Mouse (Mus musculus) B cell, adult (primary cell): ENCODE results near the gene Klf2. TPM values are rescaled to one million over a fixed set of nuclear protein-coding genes. Genes with fewer than 3 reads are reported as not detected.

Source experiments
- total RNA-seq: library from RNA; stranded (reverse); gene quantifications from 4 replicates; pipeline ENCODE4 v1.2.4, GENCODE M21; 2023; ENCODE audit not compliant: inconsistent age

The Klf2 gene
- total RNA-seq = 3,310 to 3,828 TPM (median 3,617 TPM) in 4 replicates

DNA sequence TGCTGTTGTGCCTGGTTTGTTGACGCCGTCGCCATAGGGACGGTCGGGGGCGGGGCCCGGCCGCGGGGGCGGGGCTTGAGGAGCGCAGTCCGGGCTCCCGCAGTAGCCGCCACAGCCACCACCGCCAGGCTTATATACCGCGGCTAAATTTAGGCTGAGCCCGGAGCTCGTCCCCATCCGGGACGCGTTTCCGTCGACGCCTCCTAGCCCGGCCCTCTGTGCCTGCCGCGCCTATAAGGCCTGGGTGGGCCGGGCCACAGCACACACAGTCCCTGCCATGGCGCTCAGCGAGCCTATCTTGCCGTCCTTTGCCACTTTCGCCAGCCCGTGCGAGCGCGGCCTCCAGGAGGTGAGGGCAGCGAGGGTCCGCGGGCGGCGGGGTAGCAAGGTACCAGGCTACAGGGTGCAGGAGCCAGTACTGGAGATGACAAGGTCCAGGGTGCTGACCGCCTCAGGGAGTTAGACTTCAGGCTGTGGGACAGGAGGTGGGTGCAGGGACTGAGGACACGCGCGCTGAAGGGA is at the start of gene Klf2:
Gene Klf2 (plus strand): TSS at position 233 of the 522 bp plus-strand sequence.

DNA sequence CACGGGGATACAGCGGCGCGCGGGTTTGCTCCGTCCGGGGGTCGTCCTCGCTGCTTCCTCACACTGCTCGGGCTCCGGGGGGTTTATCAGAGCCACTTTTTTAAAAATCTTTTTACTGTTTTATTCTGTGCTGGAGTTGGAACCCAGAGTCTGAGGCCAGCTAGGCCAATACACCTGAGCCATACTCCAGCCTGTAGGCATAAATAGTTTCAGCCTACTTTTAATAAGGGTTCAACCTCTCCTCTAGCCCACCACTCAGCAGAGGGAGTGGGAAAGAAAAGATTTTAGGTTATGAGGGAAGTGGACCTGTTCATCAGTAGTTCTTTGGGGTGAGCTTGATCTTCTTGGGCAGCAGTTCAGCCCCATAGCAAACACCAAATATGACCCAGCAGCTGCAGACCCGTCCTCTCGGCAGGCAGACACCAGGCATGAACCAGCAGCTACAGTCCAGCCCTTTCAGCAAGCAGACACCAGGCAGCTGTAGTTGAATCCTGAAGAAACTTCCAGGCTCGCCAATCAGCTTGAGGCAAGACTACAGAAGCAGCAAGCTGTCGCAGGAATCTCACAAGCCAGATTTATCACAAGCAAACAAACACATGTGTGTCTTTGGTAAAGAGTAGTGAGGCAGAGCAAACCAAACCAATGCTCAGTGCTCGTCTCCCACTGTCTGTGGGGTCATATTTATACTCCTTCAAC is 13.5 kb upstream of the Klf2 start, which contains the start of gene Gm10282:
Gene Gm10282 (minus strand): TSS at position 51 of the 696 bp plus-strand sequence.

Other genes starting within 250 kb of the Klf2 start
- 0.21 TPM in 1 of 4 replicates, not detected in the others for gene Olfr373, start 235.9 kb upstream of the Klf2 start, total RNA-seq
- gene Olfr374, start 212.0 kb upstream of the Klf2 start, total RNA-seq = 0.06 to 0.22 TPM (median 0.06 TPM) in 3 of 4 replicates, not detected in the other
- 246 to 263 TPM (median 261 TPM) in 4 replicates for gene Tpm4, start 184.1 kb upstream of the Klf2 start, total RNA-seq
- 110 to 144 TPM (median 142 TPM) in 4 replicates for gene Rab8a, start 157.8 kb upstream of the Klf2 start, total RNA-seq
- 28.4 to 38.7 TPM (median 32.9 TPM) in 4 replicates for gene Hsh2d, start 129.4 kb upstream of the Klf2 start, total RNA-seq
- gene Cib3, start 106.2 kb upstream of the Klf2 start, total RNA-seq = 1.00 to 1.0 TPM in 2 of 4 replicates, not detected in the others
- not detected in 4 replicates for gene Gm11034, start 105.4 kb upstream of the Klf2 start, total RNA-seq
- gene Fam32a, start 99.3 kb upstream of the Klf2 start, total RNA-seq = 80.2 to 90.2 TPM (median 89.1 TPM) in 4 replicates
- gene Ap1m1, start 79.0 kb upstream of the Klf2 start, total RNA-seq = 185 to 223 TPM (median 213 TPM) in 4 replicates
- gene Gm10282, start 13.8 kb upstream of the Klf2 start, total RNA-seq = 19.0 to 25.5 TPM (median 21.6 TPM) in 4 replicates
- gene Eps15l1, start 102.4 kb downstream of the Klf2 start, total RNA-seq = 89.0 to 108 TPM (median 102 TPM) in 4 replicates
- gene Calr3, start 124.8 kb downstream of the Klf2 start, total RNA-seq = 0.39 to 0.51 TPM in 2 of 4 replicates, not detected in the others
- 28.2 to 37.2 TPM (median 35.7 TPM) in 4 replicates for gene 1700030K09Rik, start 124.8 kb downstream of the Klf2 start, total RNA-seq
- gene Cherp, start 156.2 kb downstream of the Klf2 start, total RNA-seq = 118 to 152 TPM (median 126 TPM) in 4 replicates
- 63.5 to 70.0 TPM (median 67.4 TPM) in 4 replicates for gene Slc35e1, start 173.6 kb downstream of the Klf2 start, total RNA-seq
- gene Med26, start 229.2 kb downstream of the Klf2 start, total RNA-seq = 18.7 to 21.2 TPM (median 19.7 TPM) in 4 replicates